Comparison of ENCODE assay signal across 11 mouse cellular contexts in genomic region chr15:95135926-95136609, GRCm38 (mm10).
A peak's percentile ranks its signal among the peaks of the same experiment; 100 is the strongest.
DNase-seq lines count a peak whose midpoint lies in the region; ATAC-seq lines count a peak whose summit lies in the region.
"Had no signal": no experiment of that assay in that cellular context is flagged by ENCODE, and none has a peak within 500 bp of the region (broad histone marks: within the 10 kb centered on the region; RNA-seq: fewer than 3 reads in every experiment).

No protein-coding gene starts in this region.

- 89% methylated on average over 17 of the region's 17 CpGs for WGBS in hindbrain, embryonic 13.5 days
- WGBS in hindbrain, embryonic 12.5 days: 88% methylated on average over 17 of the region's 17 CpGs
- WGBS in neural tube, embryonic 15.5 days: 88% methylated on average over 17 of the region's 17 CpGs

- no peak overlapping the region for H3K9ac ChIP-seq in hindbrain, embryonic 13.5 days
- no peak overlapping the region for H3K9ac ChIP-seq in hindbrain, embryonic 12.5 days
- no peak overlapping the region for H3K9ac ChIP-seq in neural tube, embryonic 15.5 days (replicated peaks)

- no peak overlapping the region for H3K4me3 ChIP-seq in hindbrain, embryonic 13.5 days
- no peak overlapping the region for H3K4me3 ChIP-seq in hindbrain, embryonic 12.5 days
- no peak overlapping the region for H3K4me3 ChIP-seq in neural tube, embryonic 15.5 days (replicated peaks)

- no peak overlapping the region for H3K27ac ChIP-seq in hindbrain, embryonic 13.5 days
- H3K27ac ChIP-seq in hindbrain, embryonic 12.5 days: no peak overlapping the region
- no peak overlapping the region for H3K27ac ChIP-seq in neural tube, embryonic 15.5 days (replicated peaks)

- ATAC-seq in hindbrain, embryonic 13.5 days (ENCODE audit: low FRiP score): peak; percentile 65
- no peak for ATAC-seq in hindbrain, embryonic 12.5 days (ENCODE audit: low FRiP score)
- ATAC-seq in neural tube, embryonic 15.5 days (ENCODE audit: low FRiP score): peak; percentile 41; the same call in 1 of the 2 replicates
- ATAC-seq: intestine, embryonic 16.5 days had no signal

- H3K36me3 ChIP-seq in hindbrain, embryonic 13.5 days: no peaks in the 10 kb centered on the region
- no peaks in the 10 kb centered on the region for H3K36me3 ChIP-seq in hindbrain, embryonic 12.5 days
- H3K36me3 ChIP-seq in neural tube, embryonic 15.5 days: no peaks in the 10 kb centered on the region

- H3K27me3 ChIP-seq in hindbrain, embryonic 13.5 days: no peaks in the 10 kb centered on the region
- no peaks in the 10 kb centered on the region for H3K27me3 ChIP-seq in hindbrain, embryonic 12.5 days
- H3K27me3 ChIP-seq in neural tube, embryonic 15.5 days (replicated peaks): no peaks in the 10 kb centered on the region

- H3K9me3 ChIP-seq in hindbrain, embryonic 13.5 days: no peaks in the 10 kb centered on the region
- no peaks in the 10 kb centered on the region for H3K9me3 ChIP-seq in hindbrain, embryonic 12.5 days (replicated peaks)
- no peaks in the 10 kb centered on the region for H3K9me3 ChIP-seq in neural tube, embryonic 15.5 days (replicated peaks)

- no peak overlapping the region for H3K4me2 ChIP-seq in hindbrain, embryonic 13.5 days
- no peak overlapping the region for H3K4me2 ChIP-seq in hindbrain, embryonic 12.5 days (replicated peaks)
- no peak overlapping the region for H3K4me2 ChIP-seq in neural tube, embryonic 15.5 days

- H3K4me1 ChIP-seq in hindbrain, embryonic 13.5 days (replicated peaks): peaks cover 17% of the 10 kb centered on the region
- 0 out of 2 replicates have a peak, but pooled peaks cover 3% of the 10 kb centered on the region for H3K4me1 ChIP-seq in hindbrain, embryonic 12.5 days
- peaks cover 6% of the 10 kb centered on the region for H3K4me1 ChIP-seq in neural tube, embryonic 15.5 days

- peak; percentile 15 for DNase-seq in right cerebral cortex, adult 18-20 months
- DNase-seq in right cerebral cortex, postnatal 25 days: no peak
- peak; percentile 36 for DNase-seq in layer of hippocampus, adult 9-10 months (ENCODE audit: low spot score)
- no peak for DNase-seq in retina, embryonic 14.5 days (ENCODE audit: low spot score)
- no peak for DNase-seq in MN1 (ENCODE audit: low spot score)
- DNase-seq: cerebellum, adult 11-12 months; lung, postnatal 10 days had no signal

Comparison
In these comparisons a context has a peak if more than half of its experiments do, and no peak if none do; other contexts are left out.
1. DNase-seq: peak in right cerebral cortex, adult 18-20 months (single experiment) and layer of hippocampus, adult 9-10 months (single experiment); none in right cerebral cortex, postnatal 25 days (single experiment), retina, embryonic 14.5 days (single experiment) and MN1 (single experiment).